10 mouse cellular contexts compared by ENCODE assay signal in genomic region chr3:131686106-131686505, GRCm38 (mm10).
DNase-seq lines count a peak whose midpoint lies in the region.
"Had no signal": no experiment of that assay in that cellular context is flagged by ENCODE, and none has a peak within 500 bp of the region (broad histone marks: within the 10 kb centered on the region; RNA-seq: fewer than 3 reads in every experiment).

No protein-coding gene starts in this region.

- intact Hi-C loops in left cerebral cortex, postnatal 4 days (cut with DNase I), result no loop called here

- peak; percentile 16 for DNase-seq in embryo, embryonic 10 days (ENCODE audit: low spot score)
- DNase-seq in embryo, embryonic 10.5 days (ENCODE audit: low spot score), result no peak
- DNase-seq in left cerebral cortex, adult 11 months (ENCODE audit: low spot score), result peak; percentile 47
- DNase-seq in left cerebral cortex, postnatal 4 days, result no peak
- peak; percentile 42 to 54 for DNase-seq in frontal cortex, postnatal 14 days (ENCODE audit: low spot score in 2 of 2)
- DNase-seq in right cerebral cortex, adult 2 months (ENCODE audit: low spot score in 2 of 2), result peak; percentile 80 to 91
- no peak for DNase-seq in adipocyte (ENCODE audit: low spot score)
- no peak for DNase-seq in T-cell, adult 2 months (ENCODE audit: low spot score)
- DNase-seq: gastrocnemius, postnatal 25 days; thymus, adult 2 months had no signal

Comparison
In these comparisons a context has a peak if more than half of its experiments do, and no peak if none do; other contexts are left out.
1. DNase-seq: peak in embryo, embryonic 10 days (single experiment), left cerebral cortex, adult 11 months (single experiment), frontal cortex, postnatal 14 days (2 of 2) and right cerebral cortex, adult 2 months (2 of 2); none in embryo, embryonic 10.5 days (single experiment), left cerebral cortex, postnatal 4 days (single experiment), adipocyte (single experiment) and T-cell, adult 2 months (single experiment).